ENCODE assay signal across 11 mouse cellular contexts in the genomic region with DNA sequence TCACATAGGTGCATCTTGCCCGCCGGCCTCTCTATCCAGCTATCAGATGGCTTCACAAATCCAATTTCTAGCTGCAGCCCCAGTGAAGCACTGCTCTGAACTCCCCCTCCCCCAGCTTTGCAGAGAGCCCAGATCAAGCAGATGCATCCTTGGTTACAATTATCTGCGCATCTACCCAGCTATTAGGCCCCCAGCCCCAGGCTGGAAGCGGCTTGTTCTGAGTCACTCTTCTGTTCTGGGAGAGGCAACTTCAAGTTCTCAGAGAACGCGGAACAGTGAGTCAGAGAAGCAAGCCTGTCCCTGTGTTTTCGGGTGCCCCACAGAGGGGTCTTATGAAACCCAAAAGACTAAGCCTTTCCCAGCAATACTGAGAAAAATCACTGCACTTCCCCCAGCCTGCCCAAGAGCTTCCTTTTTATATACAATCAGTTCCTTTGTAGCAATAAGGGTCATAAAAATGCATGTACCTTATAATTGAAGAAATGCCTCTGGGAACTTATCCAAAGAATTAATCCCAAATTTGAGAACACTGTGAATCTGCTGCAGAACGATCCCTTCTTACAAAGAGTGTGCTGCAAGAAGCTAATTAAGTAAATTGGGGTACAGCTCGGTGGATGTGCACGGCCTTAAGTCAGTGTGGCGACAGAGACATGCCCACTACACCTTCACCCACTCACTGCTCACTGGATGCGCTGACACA.
DNase-seq lines count a peak whose midpoint lies in the region; ATAC-seq and TF ChIP-seq lines count a peak whose summit lies in the region.
"Had no signal": no experiment of that assay in that cellular context is flagged by ENCODE, and none has a peak within 500 bp of the region (broad histone marks: within the 10 kb centered on the region; RNA-seq: fewer than 3 reads in every experiment).

No protein-coding gene starts in this region.

- peak; percentile 22 for DNase-seq in adrenal gland, postnatal 10 days
- no peak for DNase-seq in adrenal gland, postnatal 4 days (ENCODE audit: low spot score in 2 of 2)
- no peak for DNase-seq in midbrain, embryonic 10.5 days (ENCODE audit: low spot score)
- DNase-seq in yolk sac, embryonic 10.5 days (ENCODE audit: low spot score), result no peak

- TF ChIP-seq POLR2A in olfactory bulb, adult 2 months (IDR thresholded peaks at IDR 0.05; ENCODE audit: insufficient read depth, low read depth, low read length), result no peak

- no peak for TF ChIP-seq CTCF in olfactory bulb, adult 2 months (IDR thresholded peaks at IDR 0.05; ENCODE audit: insufficient read depth, low read depth, low read length)

- H3K4me2 ChIP-seq in midbrain, embryonic 13.5 days (replicated peaks), result no peak overlapping the region

- H3K9ac ChIP-seq in midbrain, embryonic 13.5 days (replicated peaks), result no peak overlapping the region

- WGBS in midbrain, embryonic 13.5 days, result 61% methylated on average over 12 of the region's 12 CpGs
- 82% methylated on average over 12 of the region's 12 CpGs for WGBS in midbrain, embryonic 10.5 days
- WGBS in olfactory bulb, adult 2 months, result 18% methylated on average over 12 of the region's 12 CpGs

- no peaks in the 10 kb centered on the region for H3K9me3 ChIP-seq in midbrain, embryonic 13.5 days
- H3K9me3 ChIP-seq in midbrain, embryonic 10.5 days (replicated peaks), result no peaks in the 10 kb centered on the region

- ATAC-seq in midbrain, embryonic 13.5 days, result peak; percentile 65; the same call in 1 of the 2 replicates
- ATAC-seq in granulocyte monocyte progenitor cell, adult 5-6 weeks (replicated peaks; ENCODE audit: poor library complexity, severe bottlenecking), result 0 out of 2 replicates have a peak, but pooled peaks have one; percentile 14
- ATAC-seq in megakaryocyte progenitor cell, adult 5-6 weeks (replicated peaks; ENCODE audit: poor library complexity), result no peak
- ATAC-seq: Patski had no signal

- no peaks in the 10 kb centered on the region for H3K36me3 ChIP-seq in midbrain, embryonic 13.5 days
- H3K36me3 ChIP-seq in midbrain, embryonic 10.5 days, result no peaks in the 10 kb centered on the region

- H3K4me3 ChIP-seq in midbrain, embryonic 13.5 days (replicated peaks), result no peak overlapping the region
- H3K4me3 ChIP-seq in midbrain, embryonic 10.5 days, result no peak overlapping the region
- no peak overlapping the region for H3K4me3 ChIP-seq in olfactory bulb, adult 2 months (ENCODE audit: insufficient read depth, low read depth, low read length)
- H3K4me3 ChIP-seq: erythroblast, embryonic 14.5 days had no signal

- peaks cover 34% of the 10 kb centered on the region for H3K4me1 ChIP-seq in midbrain, embryonic 13.5 days (replicated peaks)
- H3K4me1 ChIP-seq in midbrain, embryonic 10.5 days, result peaks cover 11% of the 10 kb centered on the region
- peaks cover 63% of the 10 kb centered on the region for H3K4me1 ChIP-seq in olfactory bulb, adult 2 months (ENCODE audit: control insufficient read depth, insufficient read depth, low read length)

- H3K27me3 ChIP-seq in midbrain, embryonic 13.5 days, result no peaks in the 10 kb centered on the region
- H3K27me3 ChIP-seq in midbrain, embryonic 10.5 days (ENCODE audit: low read depth, poor library complexity, severe bottlenecking), result 0 out of 2 replicates have a peak, but pooled peaks cover 6% of the 10 kb centered on the region

- peak overlapping the region; percentile 63 for H3K27ac ChIP-seq in midbrain, embryonic 13.5 days
- H3K27ac ChIP-seq in midbrain, embryonic 10.5 days (replicated peaks), result no peak overlapping the region
- peak overlapping the region; percentile 96 for H3K27ac ChIP-seq in olfactory bulb, adult 2 months (ENCODE audit: insufficient read depth, low read depth, low read length)
- H3K27ac ChIP-seq: macrophage had no signal
